Mouse (Mus musculus) forebrain, embryonic 10.5 days (tissue): ENCODE data around the gene Pgc. TPM values are rescaled to one million over a fixed set of nuclear protein-coding genes. Genes with fewer than 3 reads are reported as not detected.

Experiments used
- DNase-seq: peaks from one replicate; pipeline ENCODE4 v3.0.0-alpha.2; 2017; ENCODE audit warnings: low spot score; ENCODE audit errors: extremely low spot score
- H3K27ac ChIP-seq: fragments of 300-500 bp; sonication (generic); 2 replicates; pipeline ENCODE4 v1.5.1; 2016; ENCODE audit warnings: mild to moderate bottlenecking
- H3K27me3 ChIP-seq: fragments of 300-500 bp; sonication (generic); 2 replicates; pipeline ENCODE4 v1.6.1; 2016; ENCODE audit warnings: mild to moderate bottlenecking; ENCODE audit not compliant: poor library complexity, severe bottlenecking
- H3K36me3 ChIP-seq: fragments of 300-500 bp; sonication (generic); replicated peaks from 2 replicates; pipeline ENCODE4 v1.6.1; 2016; ENCODE audit warnings: mild to moderate bottlenecking, moderate library complexity
- H3K4me1 ChIP-seq: fragments of 300-500 bp; sonication (generic); 2 replicates; pipeline ENCODE4 v1.6.1; 2016
- H3K4me3 ChIP-seq: fragments of 300-500 bp; sonication (generic); 2 replicates; pipeline ENCODE4 v1.5.1; 2016; ENCODE audit warnings: mild to moderate bottlenecking, moderate library complexity
- H3K9me3 ChIP-seq: fragments of 300-500 bp; sonication (generic); 2 replicates; pipeline ENCODE4 v1.6.1; 2016; ENCODE audit warnings: mild to moderate bottlenecking, moderate library complexity
- WGBS: fragments of 180-500 bp; shearing (Covaris S2); methylation state at CpG from one replicate; pipeline ENCODE4 v1.1.7; 2016; 5-methylcytosine and 5-hydroxymethylcytosine counted together
- polyA plus RNA-seq: library from polyadenylated mRNA; unstranded; fragments of >200 nt; fragmentation: Nextera tagmentation; extraction: Ambion mirVana; gene quantifications from 2 replicates; pipeline ENCODE4 v1.2.1, GENCODE M21; 2016

The Pgc gene
- polyA plus RNA-seq, 1 experiment from 2014 or later, result not detected

GRCm38 (mm10) chr17:47762518-47763340 lies 36.1 kb downstream of the Pgc start:
- no peak overlapping the region for H3K4me3 ChIP-seq
- no peak for DNase-seq
- H3K9me3 ChIP-seq, result no peaks in the 10 kb centered on the region
- peaks cover 11% of the 10 kb centered on the region; the same call in 1 of the 2 replicates for H3K27me3 ChIP-seq
- H3K27ac ChIP-seq, result peak overlapping the region; percentile 53; the same call in 1 of the 2 replicates
- H3K4me1 ChIP-seq, result peaks cover 6% of the 10 kb centered on the region
- no peaks in the 10 kb centered on the region for H3K36me3 ChIP-seq
- 82% methylated on average over 13 of the region's 13 CpGs for whole genome bisulfite sequencing

- WGBS, result 77% methylated on average over 4 of the region's 4 CpGs
- H3K36me3 ChIP-seq, result no peaks in the 10 kb centered on the region
- H3K4me1 ChIP-seq, result peaks cover 6% of the 10 kb centered on the region
- peaks cover 19% of the 10 kb centered on the region; the same call in 1 of the 2 replicates for H3K27me3 ChIP-seq
- H3K9me3 ChIP-seq, result no peaks in the 10 kb centered on the region
- H3K27ac ChIP-seq, result no peak overlapping the region
- no peak overlapping the region for H3K4me3 ChIP-seq
- no peak for DNase-seq
These were observed 39.3 kb downstream of the Pgc start for GRCm38 (mm10) chr17:47765986-47766385.

DNA sequence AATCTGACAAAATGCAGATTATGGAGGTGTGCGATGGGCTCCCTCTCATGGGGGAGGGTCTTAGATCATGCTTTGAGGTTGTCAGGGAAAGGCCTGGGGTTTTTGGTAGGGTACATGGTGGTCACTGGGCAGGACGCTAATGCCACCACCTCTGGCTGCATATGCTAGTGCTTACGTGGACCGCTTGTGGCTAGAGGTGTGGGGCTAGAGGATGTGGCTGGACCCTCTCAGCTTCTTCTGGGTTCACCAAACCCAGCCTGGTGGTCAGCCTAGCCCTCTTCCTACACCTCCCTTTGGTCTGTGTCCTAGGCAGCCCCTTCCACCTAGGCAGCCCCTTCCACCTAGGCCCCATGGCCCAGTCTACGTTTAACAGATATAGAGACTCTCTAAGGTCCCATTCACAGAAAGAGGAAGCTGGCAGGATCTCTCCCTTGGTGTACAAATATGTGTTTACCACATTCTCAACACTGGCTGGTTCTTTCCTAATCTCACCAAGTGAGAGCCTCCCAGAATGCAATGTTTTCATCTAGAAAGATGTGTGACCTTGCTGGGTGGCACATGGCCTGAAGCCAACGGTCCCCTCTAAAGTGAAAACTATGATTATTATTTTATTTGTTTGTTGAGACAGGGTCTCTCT lies 39.9 kb downstream of the Pgc start:
- H3K4me3 ChIP-seq, result no peak overlapping the region
- peaks cover 6% of the 10 kb centered on the region for H3K4me1 ChIP-seq
- 92% methylated on average over 6 of the region's 6 CpGs for WGBS
- no peak overlapping the region for H3K27ac ChIP-seq
- 0 out of 2 replicates have a peak, but pooled peaks cover under 1% of the 10 kb centered on the region for H3K9me3 ChIP-seq
- no peaks in the 10 kb centered on the region for H3K36me3 ChIP-seq
- peaks cover 19% of the 10 kb centered on the region; the same call in 1 of the 2 replicates for H3K27me3 ChIP-seq
- no peak for DNase-seq

- Histone ChIP-seq H3K4me1 (peaks cover 6% of the 10 kb centered on the region), H3K4me3 (no peak overlapping the region), H3K9me3 (peaks cover 6% of the 10 kb centered on the region), H3K36me3 (no peaks in the 10 kb centered on the region), H3K27ac (no peak overlapping the region), H3K27me3 (peaks cover 19% of the 10 kb centered on the region; the same call in 1 of the 2 replicates)
- 78% methylated on average over 2 of the region's 2 CpGs for WGBS
- DNase-seq, result no peak
These were observed 40.4 kb downstream of the Pgc start for GRCm38 (mm10) chr17:47767081-47767455.

DNA sequence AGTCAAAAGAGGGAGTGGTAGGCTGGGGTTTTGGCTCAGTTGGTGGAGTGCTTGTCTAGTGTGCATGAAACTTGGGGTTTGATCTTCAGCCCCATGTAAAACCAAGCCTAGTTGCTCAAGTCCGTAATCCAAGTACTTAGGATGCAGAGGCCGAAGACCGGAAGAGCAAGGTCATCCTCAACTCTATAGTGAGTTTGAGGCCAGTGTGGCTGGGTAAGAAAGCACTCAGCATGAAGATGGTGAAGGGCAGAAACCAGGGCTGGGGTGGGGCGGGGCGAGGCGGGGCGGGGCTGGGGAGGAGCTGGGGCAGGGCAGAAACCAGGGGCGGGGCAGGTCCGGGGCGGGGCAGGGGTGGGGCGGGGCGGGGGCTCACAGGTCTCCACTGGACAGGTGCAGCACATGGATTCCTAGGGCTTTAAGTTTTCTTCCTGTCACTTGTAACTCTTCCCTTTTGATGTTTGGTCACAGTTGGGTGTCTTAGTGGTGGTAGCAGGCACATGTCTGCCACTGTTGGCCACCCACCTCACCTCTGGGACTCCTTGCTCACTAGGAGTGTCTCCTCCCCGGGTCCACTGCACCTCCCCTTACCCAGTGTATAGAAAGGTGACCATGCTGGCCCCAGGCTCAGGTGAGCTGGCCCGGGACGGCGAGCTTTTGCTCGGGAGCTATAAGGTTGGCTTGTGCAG lies 41.0 kb downstream of the Pgc start:
- peaks cover 6% of the 10 kb centered on the region for H3K4me1 ChIP-seq
- no peak overlapping the region for H3K27ac ChIP-seq
- WGBS, result 46% methylated on average over 14 of the region's 17 CpGs
- no peaks in the 10 kb centered on the region for H3K36me3 ChIP-seq
- H3K9me3 ChIP-seq, result peaks cover 11% of the 10 kb centered on the region
- peaks cover 19% of the 10 kb centered on the region; the same call in 1 of the 2 replicates for H3K27me3 ChIP-seq
- no peak overlapping the region for H3K4me3 ChIP-seq
- DNase-seq, result no peak

DNA sequence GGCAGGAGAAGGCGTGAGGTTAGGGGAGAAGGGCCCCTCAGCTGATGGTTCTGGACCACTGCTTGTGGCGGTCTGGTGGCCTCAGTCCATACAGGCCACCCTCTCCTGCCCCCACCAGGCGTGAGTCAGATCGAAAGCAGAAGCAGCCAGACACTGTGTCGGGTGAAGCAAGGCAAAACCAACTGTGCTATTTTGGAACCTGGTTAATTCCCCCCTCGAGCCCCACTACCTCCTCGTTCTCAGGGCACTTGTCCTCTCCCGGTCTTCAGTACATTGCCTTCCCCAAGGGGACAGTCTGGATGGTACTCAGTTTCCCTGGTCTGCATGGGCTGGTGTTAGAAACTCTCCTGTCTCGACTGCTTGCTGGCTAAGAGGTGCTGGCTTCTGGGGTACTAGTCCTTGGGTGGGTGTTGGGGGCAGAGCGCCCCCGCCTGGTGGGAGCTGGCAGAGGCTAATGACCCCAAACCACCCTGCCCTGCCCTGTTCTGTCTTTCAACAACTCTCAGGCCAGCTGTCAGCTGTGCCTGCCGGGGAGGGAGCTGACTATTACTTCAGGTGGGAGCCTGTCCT lies 42.1 kb downstream of the Pgc start:
- Histone ChIP-seq H3K4me1 (no peaks in the 10 kb centered on the region), H3K27ac (no peak overlapping the region), H3K9me3 (peaks cover 14% of the 10 kb centered on the region), H3K4me3 (no peak overlapping the region), H3K36me3 (no peaks in the 10 kb centered on the region), H3K27me3 (peaks cover 19% of the 10 kb centered on the region; the same call in 1 of the 2 replicates)
- 58% methylated on average over 12 of the region's 12 CpGs for WGBS
- DNase-seq, result no peak

GRCm38 (mm10) chr17:47769389-47770299 lies 43.0 kb downstream of the Pgc start:
- no peak overlapping the region for H3K4me3 ChIP-seq
- 0 out of 2 replicates have a peak overlapping the region, but pooled peaks have one; percentile 1 for H3K27ac ChIP-seq
- WGBS, result 86% methylated on average over 11 of the region's 11 CpGs
- no peaks in the 10 kb centered on the region for H3K4me1 ChIP-seq
- peaks cover 14% of the 10 kb centered on the region for H3K9me3 ChIP-seq
- no peak for DNase-seq
- no peaks in the 10 kb centered on the region for H3K36me3 ChIP-seq
- peaks cover 19% of the 10 kb centered on the region; the same call in 1 of the 2 replicates for H3K27me3 ChIP-seq

DNA sequence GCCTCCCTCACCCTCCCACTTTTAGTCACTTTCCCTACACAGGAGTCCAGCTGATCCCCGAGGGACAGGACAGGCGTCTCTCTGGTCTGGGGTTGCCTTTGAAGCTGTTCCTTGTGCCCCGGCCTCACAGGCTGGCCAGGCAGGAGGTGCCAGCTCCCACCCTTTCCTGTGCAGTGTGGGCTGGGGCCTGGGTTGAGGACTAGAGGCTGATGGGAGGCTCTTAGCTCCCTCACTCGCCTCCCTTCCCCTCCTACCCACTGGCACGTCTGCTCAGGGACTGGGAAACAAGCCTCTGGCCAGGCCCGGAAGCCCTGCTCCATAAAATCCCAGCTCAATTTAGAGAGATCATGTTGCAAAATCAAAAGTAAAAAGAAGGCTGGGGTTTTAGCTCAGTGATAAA lies 47.0 kb downstream of the Pgc start:
- peaks cover 14% of the 10 kb centered on the region for H3K9me3 ChIP-seq
- H3K27ac ChIP-seq, result no peak overlapping the region
- H3K4me3 ChIP-seq, result no peak overlapping the region
- 73% methylated on average over 6 of the region's 6 CpGs for WGBS
- H3K4me1 ChIP-seq, result no peaks in the 10 kb centered on the region
- DNase-seq, result no peak
- H3K36me3 ChIP-seq, result no peaks in the 10 kb centered on the region
- 0 out of 2 replicates have a peak, but pooled peaks cover 3% of the 10 kb centered on the region for H3K27me3 ChIP-seq

DNA sequence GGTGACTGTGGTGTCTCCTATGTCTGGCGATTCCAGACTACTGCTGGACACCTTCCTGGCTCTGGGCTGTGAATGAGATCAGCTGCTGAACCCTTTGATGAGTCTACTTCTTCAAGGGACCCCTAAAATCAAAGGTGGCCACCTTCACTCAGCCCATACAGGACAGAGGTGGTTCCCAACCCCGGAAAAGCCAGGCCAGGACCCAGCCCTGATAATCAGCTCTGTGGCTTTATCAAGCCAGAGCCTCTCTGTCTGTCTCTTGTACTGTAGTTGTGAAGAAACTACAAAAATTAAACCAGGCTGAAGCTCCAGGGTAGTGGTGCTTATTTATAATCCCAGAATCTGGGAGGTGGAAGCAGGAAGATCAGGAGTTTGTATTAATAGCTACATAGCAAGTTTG lies 50.5 kb downstream of the Pgc start:
- no peaks in the 10 kb centered on the region for H3K27me3 ChIP-seq
- DNase-seq, result no peak
- H3K4me1 ChIP-seq, result no peaks in the 10 kb centered on the region
- no peak overlapping the region for H3K27ac ChIP-seq
- H3K4me3 ChIP-seq, result no peak overlapping the region
- H3K36me3 ChIP-seq, result no peaks in the 10 kb centered on the region
- H3K9me3 ChIP-seq, result peaks cover 8% of the 10 kb centered on the region
- WGBS, result 83% methylated on average over 2 of the region's 2 CpGs

GRCm38 (mm10) chr17:47780470-47780869 lies 53.8 kb downstream of the Pgc start:
- H3K27me3 ChIP-seq, result peaks cover under 1% of the 10 kb centered on the region; the same call in 1 of the 2 replicates
- H3K4me1 ChIP-seq, result peaks cover 4% of the 10 kb centered on the region
- H3K4me3 ChIP-seq, result no peak overlapping the region
- 91% methylated on average over 10 of the region's 10 CpGs for WGBS
- DNase-seq, result no peak
- no peak overlapping the region for H3K27ac ChIP-seq
- no peaks in the 10 kb centered on the region for H3K9me3 ChIP-seq
- no peaks in the 10 kb centered on the region for H3K36me3 ChIP-seq

DNA sequence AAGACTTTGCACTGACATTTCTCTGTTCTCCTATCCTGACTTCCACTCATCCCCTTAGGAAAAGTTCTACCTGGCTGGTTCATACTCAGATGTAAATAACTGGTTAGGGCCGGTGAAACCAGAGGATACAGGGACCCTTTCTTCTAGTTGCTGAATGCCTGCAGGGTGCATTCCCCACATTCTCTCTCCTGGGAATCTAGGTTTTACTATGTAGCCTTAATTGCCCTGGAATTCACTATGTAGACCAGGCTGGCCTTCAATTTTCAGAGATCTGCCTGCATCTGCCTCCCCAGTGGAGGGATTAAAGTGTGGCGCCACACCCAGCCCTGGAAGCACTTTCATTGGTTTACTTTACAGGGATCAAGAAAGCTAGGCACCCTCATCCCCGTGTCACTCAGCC lies 55.8 kb downstream of the Pgc start:
- peaks cover 19% of the 10 kb centered on the region for H3K4me1 ChIP-seq
- no peaks in the 10 kb centered on the region for H3K36me3 ChIP-seq
- H3K4me3 ChIP-seq, result no peak overlapping the region
- WGBS, result 85% methylated on average over 3 of the region's 3 CpGs
- DNase-seq, result no peak
- peaks cover 21% of the 10 kb centered on the region for H3K27me3 ChIP-seq
- H3K27ac ChIP-seq, result no peak overlapping the region
- H3K9me3 ChIP-seq, result no peaks in the 10 kb centered on the region
